Mouse (Mus musculus) frontal cortex, postnatal 36 days (tissue): ENCODE data around the gene Tacr2.

Experiments
- DNase-seq, 2 experiments: peaks; one replicate each; pipeline ENCODE4 v3.0.0; 2022; ENCODE audit warnings: low spot score in 2 of 2

The Tacr2 gene

DNA sequence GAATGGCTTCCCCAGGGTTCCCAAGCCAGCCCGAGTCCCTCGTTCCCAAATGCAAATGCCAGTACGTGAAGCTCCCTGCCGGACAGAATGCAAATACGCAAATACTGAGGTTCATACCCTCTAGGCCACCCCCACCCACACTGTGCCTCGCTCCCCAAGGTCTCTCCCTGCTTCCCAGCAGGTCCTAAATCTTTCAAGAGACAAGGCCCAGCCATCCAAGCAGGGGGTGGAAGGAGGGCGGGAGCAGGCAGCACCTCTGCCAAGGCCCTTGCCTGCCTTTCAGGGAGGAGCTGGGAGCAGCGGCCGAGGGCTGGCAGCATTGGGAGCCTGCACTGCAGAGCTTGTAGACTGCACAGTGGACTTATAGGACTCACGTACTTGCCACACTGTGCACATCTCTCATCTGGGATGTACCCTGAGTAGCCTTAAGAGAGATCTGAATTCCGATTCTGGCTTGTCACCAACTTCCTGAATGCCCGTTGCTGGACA is at the start of gene Tacr2:
Tacr2 (plus strand) TSS at position 439 of the 489 bp plus-strand sequence.
- no peak for DNase-seq

DNA sequence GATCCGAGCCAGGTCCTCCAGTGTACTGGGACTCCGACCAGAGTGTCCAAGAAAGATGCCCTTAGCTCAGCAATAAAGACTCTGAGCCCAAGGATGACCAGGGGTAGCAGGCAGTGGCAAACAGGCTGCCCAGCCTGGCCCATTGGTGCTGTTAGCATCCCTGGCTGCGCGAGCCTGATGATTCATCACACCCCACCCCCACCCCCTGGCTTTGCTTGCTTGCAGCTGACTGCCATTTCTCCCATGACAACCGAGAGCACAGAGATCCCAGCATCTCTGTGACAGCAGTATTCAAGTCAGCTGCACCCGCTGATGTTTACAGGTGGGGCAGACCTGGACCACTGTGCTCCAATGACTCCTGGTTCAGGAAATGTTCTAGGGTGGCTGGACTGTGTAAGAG is 49.7 kb upstream of the Tacr2 start:
- DNase-seq, result peak; percentile 43 to 49

DNA sequence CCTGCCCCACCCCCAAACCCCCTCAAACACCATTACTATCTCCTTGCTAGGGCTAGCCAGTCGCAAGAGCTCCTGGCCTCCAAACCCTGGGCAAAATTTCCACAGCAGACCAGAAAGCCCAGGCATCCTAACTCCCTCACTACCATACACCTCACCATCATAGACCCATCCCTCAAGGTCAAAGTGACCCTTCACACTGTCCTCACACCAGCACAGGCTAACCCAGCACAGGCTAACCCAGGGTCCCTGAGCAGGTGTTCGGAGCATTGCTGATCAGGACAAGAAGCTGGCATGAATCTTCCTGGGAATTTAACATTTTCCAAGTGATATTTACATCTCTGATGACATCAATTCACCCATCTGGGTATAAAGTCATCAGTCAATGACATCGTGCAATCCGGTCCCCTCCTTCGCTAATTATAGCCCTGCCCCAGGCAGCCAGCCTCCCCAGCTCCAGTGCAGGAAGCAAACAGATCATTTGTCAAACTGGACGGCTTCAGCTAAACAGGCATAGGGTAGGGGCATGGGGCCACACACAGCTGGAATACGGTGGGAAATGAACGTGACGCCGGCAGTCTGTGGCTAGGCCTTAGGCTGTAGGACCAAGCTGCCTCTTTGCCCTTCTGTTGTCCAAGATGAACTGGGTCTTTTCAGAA is 43.9 kb upstream of the Tacr2 start:
- DNase-seq, result no peak

DNA sequence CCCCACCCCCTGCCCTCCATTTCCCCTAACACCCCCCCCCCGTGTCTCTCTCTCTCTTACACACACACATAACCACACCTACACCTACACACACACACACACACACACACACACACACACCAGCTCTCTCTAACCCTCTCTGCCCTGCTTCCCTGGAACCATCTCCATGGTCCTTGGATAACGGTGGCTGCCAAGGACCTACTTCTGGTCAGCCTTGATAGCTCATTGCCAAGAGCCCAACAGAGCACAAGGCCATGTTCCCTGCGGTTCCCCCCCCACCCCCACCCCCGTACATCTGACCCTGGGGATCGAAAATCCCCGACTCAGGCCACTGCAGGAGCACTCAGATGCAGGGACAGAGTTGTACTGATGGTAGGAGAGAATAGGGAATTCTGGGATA is 40.9 kb upstream of the Tacr2 start:
- no peak for DNase-seq

DNA sequence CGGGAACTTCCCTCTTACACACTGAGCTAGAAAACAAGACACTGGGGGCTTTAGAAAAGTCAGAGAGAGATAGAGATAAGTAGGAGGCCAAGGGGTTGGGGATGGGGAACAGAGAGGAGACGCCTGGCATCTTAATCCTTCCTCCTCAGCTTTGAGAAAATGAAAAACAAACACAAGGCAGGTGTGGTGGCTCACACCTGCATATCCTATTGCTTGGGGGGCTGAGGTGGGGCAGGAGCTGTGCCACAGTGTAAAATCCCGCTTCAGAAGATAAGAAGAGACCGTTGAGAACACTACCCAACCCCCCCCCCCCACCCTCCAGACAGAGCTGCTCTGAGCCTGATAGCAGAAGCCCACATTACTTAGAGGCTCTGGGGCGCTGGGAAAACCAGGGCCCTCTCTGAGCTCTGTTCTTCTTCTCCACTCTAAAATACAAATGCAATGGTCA is 37.0 kb upstream of the Tacr2 start:
- no peak for DNase-seq

DNA sequence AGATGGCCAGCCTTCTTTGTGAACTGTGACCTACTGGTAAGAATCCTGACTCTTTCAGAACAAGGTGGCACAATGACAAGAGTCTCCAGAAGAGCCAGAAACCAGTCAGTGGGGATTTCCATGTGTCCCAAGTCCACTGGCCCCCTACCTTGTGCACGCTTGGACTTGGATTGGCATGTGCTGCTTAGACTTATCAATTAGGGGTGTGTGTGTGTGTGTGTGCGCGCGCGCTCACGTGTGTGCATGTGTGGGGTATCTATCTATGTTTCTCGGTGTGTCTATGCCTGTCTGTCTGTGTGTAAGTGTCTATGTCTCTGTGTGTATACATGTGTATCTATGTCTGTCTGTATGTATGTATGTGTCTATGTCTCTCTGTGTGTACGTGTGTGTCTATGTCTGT is 36.6 kb upstream of the Tacr2 start:
- DNase-seq, result no peak

DNA sequence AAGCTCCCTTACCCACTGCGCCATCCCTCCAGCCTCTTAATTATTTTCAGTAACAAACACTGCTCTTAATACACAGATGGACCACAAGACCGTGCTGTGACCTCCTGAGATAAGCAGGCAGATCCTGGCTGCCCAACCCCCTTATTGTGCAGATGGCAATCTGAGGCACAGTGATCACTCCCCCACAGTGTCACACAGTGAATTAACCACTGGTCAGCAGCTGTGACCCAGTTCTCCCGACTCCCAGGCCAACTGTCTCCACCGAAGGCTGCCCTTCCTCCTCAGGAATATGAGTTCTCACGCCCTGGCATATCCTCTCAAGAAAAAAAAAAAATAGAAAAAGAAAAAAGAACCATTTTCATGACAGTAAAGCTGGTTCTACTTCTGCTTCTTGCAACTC is 35.6 kb upstream of the Tacr2 start:
- no peak for DNase-seq

DNA sequence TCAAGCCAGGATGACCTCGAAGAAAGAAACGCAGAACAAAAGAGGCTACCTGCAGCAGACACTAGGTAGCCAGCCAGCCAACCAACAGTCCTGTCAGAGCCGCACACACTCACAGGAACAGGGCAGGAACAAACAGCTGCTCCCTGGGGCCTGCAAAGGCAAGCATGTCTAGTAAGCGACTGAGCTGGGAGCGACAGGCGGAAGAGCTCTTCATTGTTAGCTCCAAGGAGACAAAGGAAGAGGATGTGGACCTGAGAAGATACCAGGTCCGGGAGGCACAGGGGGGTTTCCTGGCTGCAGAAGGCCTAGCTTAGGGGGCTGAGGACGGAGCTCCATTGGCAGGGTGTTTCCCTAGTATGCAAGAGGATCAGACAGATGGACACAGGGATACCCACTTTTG is 35.0 kb upstream of the Tacr2 start:
- DNase-seq, result no peak

DNA sequence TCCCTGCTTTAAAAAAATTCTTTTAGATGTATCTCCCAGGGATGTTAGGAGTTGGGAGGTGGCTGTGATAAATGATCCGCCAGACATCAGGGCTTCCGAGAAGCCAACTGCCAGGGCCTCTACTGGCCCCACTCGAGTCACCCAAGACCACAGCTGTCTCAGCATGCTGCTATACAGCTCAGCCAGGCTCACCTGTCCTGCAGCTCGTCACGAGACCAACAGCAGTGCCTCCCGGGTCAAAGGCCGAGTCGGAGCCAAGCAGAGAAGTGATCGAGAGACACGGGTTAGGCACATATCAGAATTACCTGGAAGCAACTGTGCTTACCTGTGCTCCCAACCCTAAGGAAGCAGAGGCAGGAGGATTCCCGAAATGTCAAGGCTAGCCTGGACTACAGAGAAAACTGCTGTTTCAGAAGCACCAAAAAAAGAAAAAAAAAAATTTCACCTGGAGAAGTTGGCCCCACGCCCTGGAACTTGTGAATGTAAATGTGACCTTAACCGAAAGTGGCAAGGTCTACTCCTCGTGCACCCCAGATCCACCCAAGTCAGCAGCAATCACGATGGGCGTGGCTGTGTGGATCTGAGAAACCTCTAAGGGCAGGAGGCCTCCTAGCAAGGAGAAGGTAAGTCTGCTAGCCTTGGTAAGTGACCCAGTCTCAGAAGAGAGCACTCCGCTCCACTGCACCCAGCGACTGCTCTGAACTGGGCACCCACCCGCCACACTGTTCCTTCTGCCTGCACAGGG is 34.0 kb upstream of the Tacr2 start:
- no peak for DNase-seq

DNA sequence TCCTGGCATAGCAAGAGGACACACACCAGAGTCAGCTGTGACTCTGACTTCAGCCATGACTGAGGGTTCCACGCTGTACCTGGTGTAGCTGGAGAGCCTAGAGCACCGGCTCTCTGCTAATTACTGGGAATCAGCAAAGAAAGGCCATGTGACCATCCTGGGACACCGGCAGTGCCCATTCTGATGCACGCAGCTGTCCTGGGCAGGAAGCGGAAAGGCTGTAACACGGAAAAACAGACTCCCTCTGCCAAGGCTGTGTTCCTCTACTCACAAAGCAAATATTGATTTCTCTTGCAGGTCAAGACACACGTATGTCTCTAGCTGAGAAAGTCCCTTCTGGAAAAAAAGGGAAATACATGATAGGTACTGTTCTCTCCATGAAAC is 33.5 kb upstream of the Tacr2 start:
- DNase-seq, result no peak

DNA sequence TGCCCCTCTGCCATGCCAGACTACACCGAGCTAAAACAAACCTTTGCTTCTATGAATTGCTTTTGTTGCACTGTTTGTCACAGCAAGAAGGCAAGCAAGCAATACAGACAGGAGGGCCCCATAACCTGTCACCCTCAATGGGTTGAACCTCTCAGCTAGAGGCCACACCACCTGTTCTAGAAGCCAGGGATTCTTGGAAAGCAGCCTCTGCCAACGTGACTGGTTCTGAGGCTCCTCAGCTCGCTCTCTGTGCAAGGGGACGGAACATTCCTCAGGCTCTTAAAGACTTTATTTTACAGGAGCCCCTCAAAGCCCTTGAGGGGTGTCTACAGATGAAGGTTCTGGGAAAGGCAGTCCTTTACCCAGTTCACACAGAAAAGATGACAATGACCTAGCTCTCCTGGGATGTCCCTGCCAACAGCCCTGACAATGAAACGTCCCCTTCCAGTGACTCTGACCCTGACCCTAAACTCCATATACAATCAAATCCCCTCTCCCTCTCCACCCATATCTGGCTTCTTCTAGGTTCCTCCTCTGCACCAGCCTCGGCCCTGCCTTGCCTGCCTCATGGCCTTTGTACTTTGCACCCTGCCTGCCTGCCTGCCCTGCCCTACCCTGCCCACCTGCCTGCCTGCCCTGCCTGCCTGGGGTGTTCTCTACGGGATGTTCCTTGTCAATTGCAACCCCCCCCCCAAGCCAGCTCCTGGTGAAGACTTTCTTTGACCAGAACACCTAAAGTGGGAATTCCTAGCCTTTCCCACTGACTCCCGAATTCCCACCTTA is 31.3 kb upstream of the Tacr2 start:
- no peak for DNase-seq

DNA sequence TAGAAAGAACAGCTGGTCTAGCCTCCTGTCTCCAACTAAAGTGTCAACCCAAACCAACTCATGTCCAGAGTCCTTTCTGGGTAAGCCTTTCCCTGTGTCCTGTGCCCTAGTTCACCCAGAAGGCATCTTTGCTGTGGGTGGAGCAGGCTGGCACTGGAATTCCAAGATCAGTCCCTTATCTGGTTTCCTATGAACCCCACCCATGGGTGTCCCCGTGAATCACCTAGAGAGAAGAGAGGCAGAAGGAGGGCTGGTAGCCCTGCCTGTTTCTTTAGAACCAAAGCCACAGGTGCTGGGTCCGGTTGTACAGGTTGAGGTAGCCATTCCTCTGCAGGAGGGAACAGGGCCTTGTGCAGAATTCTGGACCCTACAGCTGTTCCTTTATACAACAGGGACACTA is 30.6 kb upstream of the Tacr2 start:
- no peak for DNase-seq

DNA sequence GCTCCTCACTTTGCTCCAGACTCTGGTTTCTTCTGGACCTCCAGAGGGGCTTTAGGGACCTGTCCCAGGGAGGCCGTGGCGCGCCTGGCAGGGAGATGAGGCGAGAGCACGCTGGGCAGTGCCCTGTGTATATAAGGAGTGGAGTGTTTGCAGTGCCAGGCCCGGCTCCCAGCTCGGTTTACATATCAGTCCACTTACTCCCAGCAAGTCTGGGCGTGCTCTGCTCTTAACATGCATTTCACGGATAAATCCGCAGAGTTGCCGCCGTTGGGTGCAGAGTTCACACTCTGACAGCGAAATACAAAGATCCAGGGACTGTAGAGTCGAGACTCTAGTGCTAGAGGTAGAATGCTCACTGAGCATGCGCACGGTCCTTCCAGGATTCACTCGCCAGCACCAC is 29.5 kb upstream of the Tacr2 start:
- DNase-seq, result no peak

DNA sequence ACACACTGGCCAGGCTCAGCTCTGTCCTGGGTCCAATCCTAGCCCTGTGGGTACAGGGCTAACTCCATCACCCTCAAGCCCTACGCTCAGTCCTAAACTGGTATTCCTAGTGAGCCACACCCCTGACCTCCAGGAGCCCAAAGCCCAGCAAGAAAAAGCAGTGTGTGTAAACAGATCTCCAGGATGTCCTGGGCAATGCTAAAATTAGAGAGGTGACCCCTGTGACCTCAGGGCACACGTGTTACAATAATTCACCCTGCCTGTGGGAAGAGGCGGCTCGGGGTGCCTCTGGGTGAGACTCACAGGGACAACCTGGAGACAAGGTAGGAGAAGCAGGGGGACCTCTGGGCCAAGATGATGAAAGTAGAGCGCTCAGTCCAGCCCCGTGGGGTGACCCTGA is 28.0 kb upstream of the Tacr2 start:
- no peak for DNase-seq

DNA sequence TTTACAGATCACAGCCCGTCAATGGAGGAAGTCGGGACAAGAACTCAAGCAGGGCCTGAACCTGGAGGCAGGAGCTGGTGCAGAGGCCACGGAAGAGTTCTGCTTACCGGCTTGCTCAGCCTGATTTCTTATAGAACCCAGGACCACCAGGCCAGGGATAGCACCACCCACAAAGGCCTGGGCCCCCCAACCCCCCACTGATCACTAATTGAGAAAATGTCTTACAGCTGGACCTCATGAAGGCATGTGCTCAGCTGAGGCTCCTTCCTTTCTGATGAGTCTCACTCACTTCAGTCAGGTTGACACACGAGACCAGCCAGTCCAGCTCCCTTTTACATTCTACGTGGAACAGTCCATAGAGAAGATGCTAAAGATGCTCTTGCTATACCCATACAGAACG is 26.4 kb upstream of the Tacr2 start:
- no peak for DNase-seq

DNA sequence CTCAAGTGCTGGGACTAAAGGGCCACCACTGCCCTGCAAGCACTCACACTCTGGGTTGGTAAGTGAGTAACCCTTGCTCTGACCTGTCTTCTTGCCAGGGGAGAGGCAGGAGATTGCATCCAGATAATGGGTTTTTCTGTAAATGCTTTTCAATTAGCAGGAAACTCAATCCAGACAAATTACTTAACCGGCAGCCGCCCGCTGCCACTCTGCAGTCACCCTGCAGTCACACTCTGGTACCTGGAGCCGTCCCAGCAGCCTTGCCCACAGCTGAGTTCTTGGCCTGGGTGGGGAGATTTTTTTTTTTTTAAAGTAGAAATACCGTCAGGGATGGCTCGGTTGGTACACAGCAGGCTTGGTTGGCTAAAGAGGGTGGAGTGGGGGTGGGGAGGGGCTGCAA is 24.1 kb upstream of the Tacr2 start:
- no peak for DNase-seq

DNA sequence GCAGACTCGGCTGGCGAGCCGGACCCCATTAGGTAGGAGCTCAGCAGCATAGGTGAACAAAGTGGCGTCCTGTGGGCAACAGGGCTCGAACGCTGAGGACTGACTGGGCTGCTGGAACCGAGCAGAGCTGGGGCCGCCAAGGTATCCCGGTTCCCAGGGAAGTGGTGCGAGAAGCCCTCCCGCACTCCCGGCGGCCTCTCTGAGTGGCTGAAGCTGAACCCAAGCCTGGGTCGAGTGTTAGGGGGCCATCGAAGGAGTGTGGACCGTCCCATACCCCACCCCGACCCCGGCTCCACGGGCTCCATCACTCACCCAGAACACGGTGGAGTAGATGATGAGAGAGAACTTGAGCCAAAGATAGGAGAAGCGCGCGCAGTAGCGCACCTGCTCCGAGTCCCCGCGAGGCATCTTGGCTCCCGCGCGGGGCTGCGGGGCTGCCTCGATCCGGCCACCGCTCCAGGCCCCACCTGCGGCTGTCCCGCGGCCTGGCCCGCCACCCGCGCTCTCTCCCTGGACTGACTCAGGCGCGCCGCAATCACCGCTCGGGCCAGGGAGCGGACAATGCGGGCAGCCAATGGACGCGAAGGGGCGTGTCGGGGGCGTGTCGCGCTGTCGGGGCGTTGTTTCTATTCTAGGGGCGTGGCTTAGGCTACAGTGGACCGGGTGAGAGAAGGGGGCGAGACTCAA is 21.4 kb upstream of the Tacr2 start, which contains the start of gene Tspan15:
Tspan15 (minus strand) TSS at position 544 of the 687 bp plus-strand sequence.
- peak; percentile 81 to 85 for DNase-seq

DNA sequence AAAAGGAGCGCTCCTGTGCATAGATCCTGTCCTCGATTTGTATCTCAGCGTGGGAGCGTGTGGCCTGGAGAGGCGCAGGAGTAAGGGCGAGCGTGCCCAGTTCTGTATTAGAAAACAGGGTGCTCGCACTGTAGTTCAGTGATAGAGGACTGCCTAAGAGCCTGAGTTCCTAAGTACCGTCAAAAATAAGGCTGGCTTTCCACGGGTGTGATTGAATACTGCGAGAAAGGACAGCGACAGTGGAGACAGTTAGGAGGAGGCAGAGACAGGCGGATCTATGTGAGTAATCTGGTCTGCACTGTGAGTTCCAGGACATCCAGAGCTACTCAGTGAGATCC is 20.9 kb upstream of the Tacr2 start:
- no peak for DNase-seq

DNA sequence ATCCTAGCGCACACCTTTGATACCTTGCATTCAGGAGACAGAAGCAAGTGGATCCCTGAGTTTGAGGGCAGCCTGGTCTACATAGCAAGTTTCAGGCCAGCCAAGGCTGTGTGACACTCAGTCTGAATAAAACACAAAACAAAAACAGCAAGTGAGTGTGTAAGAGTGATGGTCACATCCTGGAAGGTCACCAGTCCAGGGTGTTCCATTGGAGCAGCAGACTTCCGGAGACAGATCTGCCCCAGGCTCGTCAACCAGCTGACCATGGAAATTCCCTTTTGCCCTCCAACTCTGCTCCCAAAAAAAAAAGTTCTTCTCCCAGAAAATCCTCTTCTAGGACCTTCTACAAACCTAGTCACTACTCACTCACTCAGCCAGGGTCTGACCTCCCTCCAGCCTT is 20.4 kb upstream of the Tacr2 start:
- DNase-seq, result no peak

DNA sequence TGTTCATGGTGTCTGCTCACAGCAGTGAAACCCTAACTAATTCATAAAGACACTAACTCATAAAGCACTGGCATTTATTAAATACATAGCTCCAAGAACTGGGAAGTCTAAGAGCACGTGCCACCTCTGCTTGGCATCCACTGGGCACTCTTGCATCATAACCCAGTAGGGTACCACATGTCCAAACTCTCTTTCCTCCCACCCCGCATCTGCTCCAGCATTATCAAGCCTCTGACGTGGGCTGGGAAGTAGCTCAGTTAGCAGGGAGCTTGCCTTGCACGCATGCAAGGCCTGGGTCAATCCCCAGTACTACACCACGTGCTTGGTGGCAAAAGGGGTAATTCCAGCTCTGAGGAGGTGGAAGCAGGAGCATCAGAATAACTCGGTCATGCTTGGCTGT is 16.1 kb upstream of the Tacr2 start:
- no peak for DNase-seq

DNA sequence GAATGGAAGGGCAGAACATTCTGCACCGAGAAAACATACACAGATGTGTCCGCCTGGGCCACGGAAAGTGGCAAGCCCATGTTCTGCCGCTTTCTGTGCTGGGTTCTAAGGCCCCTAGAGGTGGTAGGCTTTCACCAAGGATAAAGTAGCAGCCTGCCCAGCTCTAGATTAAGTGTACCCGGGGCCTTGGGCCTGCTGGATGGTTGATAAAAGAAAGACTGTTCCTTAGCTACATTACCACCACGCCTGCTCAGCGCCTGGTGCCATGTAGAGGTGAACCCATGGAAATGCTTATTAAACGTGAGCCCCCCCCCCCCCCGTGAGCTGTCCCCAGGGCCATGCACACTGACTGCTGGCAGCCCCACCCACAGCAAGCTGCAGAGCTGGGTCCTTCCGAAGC is 15.0 kb upstream of the Tacr2 start:
- DNase-seq, result no peak

DNA sequence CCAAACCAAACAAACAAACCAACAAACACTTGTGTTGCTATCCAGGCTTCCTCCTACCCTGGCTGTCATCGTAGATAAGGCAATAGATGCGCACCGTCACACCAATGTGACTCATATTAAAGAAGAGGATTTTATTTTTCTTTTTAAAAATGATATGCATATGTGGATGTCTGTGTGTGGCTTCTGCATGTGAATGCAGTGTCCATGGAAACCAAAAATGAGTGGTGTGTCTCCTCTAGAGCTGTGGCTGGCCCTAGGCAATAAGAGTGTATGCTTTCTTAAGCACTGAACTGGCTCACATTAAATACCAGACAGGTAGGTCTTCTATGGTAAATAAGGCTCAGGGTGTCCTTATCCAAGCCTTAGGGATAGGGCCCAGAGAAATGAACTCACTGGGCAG is 13.6 kb upstream of the Tacr2 start:
- DNase-seq, result no peak
